Mouse (Mus musculus): ENCODE measurements around the gene Plekhh2.

GRCm38 (mm10) chr17:84606976-84607375 lies 95.3 kb downstream of the Plekhh2 start:
- TF ChIP-seq POLR2A (IDR thresholded peaks at IDR 0.05; ENCODE audit: borderline replicate concordance, control insufficient read depth, low read depth, low read length): no peak
- TF ChIP-seq CTCF (IDR thresholded peaks at IDR 0.05; ENCODE audit: control insufficient read depth, insufficient read depth, low read length): no peak
